Mouse (Mus musculus): ENCODE measurements around the gene Mylpf.
"Not testable (repeated sequence)": the region's sequence is repeated elsewhere in the genome, so short reads cannot be mapped to it uniquely, and the experiment has no call there.

Gene Mylpf

GRCm38 (mm10) chr7:127208553-127209438 is at the start of gene Mylpf:
Gene Mylpf, plus strand, starts transcription at chr7:127208890.
- peak; percentile 95 for ATAC-seq (ENCODE audit: insufficient number of reproducible peaks, low FRiP score, low TSS enrichment)

DNA sequence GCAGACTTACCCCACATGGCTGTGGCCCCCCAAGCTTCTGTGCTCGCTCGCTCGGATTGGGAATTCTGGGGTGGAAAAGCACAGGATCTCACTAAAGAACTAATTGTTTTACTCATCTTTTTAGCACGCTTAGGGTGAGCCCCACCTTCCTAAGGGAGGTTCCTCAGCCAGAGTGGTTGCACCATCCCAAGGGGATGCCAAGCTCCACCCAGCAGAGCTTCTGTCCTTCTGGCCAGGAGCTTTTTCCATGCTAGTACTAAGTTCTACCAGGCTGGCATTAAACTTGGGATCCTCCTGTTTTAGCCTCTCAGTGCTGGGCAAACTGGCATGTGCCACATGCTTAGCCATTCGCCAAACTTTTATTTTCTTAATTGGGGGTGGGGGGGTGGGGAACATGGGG is 46.1 kb upstream of the Mylpf start:
- no peak for ATAC-seq (ENCODE audit: insufficient number of reproducible peaks, low FRiP score, low TSS enrichment)

DNA sequence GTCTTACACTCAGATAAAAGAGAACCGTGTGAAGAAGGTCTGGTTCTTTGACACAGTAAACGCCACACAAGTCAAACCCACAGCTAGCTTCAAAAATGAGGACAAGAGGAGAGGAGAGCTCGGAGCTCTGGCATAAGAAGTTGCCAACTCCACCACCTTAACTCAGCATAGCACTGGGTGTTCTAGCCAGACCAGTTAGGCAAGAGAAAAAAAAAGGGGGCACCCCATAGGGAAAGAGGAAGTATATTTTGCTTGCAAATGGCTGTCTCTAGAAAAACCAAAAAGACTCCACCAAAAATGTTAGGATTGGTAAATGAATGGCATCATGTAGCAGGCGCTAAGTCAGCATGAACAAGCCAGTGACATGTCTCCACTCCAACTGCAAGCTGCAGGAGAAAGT is 44.7 kb upstream of the Mylpf start:
- ATAC-seq (ENCODE audit: insufficient number of reproducible peaks, low FRiP score, low TSS enrichment): no peak

DNA sequence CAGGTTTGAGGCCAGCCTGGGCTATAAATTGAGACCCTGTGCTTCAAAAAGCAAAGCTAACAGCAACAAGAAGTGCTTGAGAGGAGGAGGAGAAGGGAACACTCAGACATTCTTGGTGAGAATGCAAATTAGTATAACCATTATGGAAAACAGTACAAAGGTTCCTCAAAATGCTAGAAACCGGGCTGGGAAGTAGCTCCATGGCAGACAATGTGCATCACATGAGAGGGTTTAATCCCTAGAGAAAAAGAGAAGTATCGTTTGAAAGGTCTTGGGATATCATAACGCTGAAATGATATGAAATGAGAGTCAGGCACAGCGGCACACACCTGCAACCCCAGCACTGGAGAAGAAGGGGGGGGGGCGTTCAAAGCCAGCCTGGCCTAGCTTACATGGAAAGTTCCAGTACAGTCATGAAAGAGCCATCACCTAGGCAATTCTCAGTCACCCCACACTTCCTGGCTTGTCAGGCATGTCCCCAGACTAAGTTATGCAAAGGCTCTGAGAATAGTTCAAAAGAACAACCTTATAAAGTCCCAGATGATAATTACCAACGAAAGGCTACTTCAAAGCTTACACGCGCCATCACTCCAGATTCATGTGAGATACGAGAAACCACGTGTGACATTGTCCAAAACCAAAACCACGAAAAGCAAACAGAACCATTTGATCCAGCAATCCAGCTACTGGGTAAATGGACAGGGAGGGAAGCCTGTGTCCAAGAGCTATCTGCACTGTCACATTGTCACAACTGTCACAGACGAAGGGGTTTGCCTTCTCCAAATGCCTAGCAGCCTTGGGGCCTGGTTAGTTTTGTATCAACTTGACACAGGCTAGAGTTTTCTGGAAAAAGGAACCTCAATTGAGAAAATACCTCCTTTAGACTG is 42.8 kb upstream of the Mylpf start:
- ATAC-seq (ENCODE audit: insufficient number of reproducible peaks, low FRiP score, low TSS enrichment): no peak

DNA sequence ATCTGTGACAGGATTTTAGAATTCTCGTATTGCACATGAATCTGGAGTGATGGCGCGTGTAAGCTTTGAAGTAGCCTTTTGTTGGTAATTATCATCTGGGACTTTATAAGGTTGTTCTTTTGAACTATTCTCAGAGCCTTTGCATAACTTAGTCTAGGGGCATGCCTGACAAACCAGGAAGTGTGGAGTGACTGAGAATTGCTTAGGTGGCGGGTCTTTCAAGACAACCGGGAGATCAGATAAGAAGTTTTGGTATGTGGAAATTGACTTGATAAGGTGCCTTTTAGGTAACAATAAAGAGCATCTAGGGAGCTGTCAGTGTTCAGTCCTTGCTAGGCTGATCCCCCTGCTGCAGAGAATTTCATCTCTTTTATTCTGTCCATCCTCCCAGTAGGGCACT is 42.2 kb upstream of the Mylpf start:
- ATAC-seq (ENCODE audit: insufficient number of reproducible peaks, low FRiP score, low TSS enrichment): no peak

DNA sequence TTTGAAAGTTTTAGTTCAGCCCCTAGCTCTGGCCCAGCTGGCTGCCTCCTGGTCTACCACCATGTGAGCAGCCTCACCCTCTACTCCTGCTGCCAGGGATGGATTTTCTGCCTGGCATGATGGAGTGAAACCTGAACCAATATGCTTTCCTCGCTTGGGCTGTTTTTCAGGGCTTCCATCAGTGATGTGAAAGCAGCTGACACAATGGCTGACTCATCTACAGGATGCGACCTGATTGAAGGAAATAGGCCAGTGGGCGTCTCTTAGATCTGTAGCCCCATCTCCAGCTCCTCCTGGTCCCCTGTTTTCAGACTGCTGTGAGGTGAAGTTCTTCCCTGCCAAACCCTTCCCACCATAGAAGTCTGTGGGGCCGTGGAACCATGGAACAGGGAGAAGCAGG is 31.8 kb upstream of the Mylpf start:
- ATAC-seq (ENCODE audit: insufficient number of reproducible peaks, low FRiP score, low TSS enrichment): no peak

DNA sequence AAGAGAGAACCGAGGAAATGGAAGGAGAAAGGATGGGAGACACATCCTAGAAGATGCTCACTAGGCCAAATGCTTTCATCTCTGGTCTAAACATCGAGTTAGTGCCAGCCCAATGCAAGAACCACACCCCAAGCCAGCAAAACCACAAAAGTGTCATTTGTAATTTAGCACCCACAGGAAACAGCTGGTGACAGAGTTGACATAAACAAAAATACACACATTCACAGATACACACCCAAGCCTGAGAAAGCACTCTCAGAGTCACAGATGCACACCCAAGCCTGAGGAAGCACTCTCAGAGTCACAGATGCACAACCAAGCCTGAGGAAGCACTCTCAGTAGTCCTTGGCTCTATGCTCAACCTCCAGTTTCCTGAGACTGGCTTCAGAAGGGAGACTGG is 27.9 kb upstream of the Mylpf start:
- no peak for ATAC-seq (ENCODE audit: insufficient number of reproducible peaks, low FRiP score, low TSS enrichment)

DNA sequence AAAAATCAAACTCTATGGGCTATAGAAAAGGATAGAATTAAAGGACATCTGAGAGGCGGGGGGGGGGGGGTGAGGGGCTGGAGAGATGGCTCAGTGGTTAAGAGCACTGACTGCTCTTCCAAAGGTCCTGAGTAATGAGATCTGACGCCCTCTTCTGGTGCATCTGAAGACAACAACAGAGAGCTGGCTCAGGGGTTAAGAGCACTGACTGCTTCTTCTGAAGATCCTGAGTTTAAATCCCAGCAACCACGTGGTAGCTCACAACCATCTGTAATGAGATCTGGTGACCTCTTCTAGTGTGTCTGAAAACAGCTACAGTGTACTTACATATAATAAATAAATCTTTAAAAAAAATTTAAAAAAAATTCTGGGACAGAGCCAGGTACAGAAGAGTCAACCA is 27.0 kb upstream of the Mylpf start:
- ATAC-seq (ENCODE audit: insufficient number of reproducible peaks, low FRiP score, low TSS enrichment): not testable (repeated sequence)

GRCm38 (mm10) chr7:127183345-127183744 is 25.3 kb upstream of the Mylpf start:
- ATAC-seq (ENCODE audit: insufficient number of reproducible peaks, low FRiP score, low TSS enrichment): no peak

DNA sequence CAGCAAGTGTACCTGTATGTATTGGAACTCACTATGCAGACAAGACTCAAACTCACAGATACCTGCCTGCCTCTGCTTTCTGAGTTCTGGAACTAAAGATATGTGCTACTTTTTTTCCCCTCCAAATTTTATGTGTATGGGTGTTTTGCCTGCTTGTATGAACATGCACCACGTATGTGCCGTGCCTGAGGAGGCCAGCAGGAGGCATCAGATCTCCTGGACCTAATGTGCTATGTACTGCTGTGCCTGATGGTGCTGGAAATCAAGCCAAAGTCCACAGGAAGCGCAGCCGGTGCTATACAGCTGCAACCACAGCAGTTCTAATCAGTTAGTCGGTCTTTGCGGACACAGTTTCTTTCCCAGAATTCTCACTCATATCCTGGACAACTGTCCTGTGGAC is 24.9 kb upstream of the Mylpf start:
- no peak for ATAC-seq (ENCODE audit: insufficient number of reproducible peaks, low FRiP score, low TSS enrichment)

DNA sequence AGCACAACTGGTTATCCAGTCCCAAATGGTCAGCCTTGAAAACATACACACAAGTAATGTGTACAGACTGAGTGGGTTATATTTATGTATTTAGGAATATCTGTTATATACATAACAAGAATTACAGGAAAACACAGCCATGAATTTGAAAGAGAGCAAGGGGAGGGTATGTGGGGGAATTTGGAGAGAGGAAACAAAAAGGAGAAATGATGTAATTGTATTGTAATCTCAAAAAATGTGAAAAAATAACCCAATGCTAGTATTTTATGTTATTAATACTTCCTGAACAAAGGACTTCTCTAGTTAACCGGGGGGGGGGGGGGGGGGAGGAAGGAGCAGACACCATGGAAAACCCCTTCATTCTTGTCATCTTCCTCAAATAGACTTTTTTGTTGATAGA is 24.0 kb upstream of the Mylpf start:
- ATAC-seq (ENCODE audit: insufficient number of reproducible peaks, low FRiP score, low TSS enrichment): no peak

DNA sequence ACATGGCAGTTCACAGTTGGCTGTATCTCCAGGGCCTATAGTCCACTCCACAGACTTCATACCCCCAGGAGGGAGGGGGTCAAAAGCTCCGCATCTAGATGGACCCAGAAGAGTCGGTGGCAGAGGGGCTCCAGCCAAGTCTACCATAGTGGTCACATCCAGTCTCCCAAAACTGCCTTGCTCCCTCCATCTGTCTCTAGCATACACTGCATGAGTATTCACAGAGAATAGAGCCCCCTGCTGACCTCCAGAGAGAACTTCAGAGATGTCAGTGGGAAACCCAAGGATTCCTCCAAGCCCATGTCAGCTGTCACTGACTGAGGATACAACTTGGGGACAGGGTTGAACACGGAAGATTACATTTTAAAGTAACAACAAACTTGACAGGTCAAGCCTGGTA is 23.1 kb upstream of the Mylpf start:
- no peak for ATAC-seq (ENCODE audit: insufficient number of reproducible peaks, low FRiP score, low TSS enrichment)

GRCm38 (mm10) chr7:127187351-127187750 is 21.3 kb upstream of the Mylpf start:
- ATAC-seq (ENCODE audit: insufficient number of reproducible peaks, low FRiP score, low TSS enrichment): no peak

- no peak for ATAC-seq (ENCODE audit: insufficient number of reproducible peaks, low FRiP score, low TSS enrichment)
These were observed 20.1 kb upstream of the Mylpf start for GRCm38 (mm10) chr7:127188305-127189276.

DNA sequence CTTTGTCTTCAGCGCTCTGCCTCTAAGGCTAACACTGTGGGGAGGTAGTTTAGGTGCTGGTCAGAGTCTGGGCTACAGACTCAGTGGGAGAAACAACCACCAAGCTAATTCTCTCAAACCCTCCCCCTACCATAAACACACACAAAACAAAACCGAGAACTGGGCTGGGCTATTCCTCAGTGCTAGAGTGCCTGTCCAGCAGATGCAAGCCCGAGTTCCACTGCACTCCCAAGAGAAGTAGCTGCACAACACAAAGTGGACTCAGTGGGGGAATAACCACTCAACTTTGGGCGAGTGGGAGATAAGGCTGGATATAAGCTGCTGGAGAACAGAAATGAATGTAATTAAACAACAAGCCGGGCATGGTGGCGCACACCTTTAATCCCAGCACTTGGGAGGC is 18.0 kb upstream of the Mylpf start:
- no peak for ATAC-seq (ENCODE audit: insufficient number of reproducible peaks, low FRiP score, low TSS enrichment)

GRCm38 (mm10) chr7:127192989-127193388 is 15.7 kb upstream of the Mylpf start:
- no peak for ATAC-seq (ENCODE audit: insufficient number of reproducible peaks, low FRiP score, low TSS enrichment)

DNA sequence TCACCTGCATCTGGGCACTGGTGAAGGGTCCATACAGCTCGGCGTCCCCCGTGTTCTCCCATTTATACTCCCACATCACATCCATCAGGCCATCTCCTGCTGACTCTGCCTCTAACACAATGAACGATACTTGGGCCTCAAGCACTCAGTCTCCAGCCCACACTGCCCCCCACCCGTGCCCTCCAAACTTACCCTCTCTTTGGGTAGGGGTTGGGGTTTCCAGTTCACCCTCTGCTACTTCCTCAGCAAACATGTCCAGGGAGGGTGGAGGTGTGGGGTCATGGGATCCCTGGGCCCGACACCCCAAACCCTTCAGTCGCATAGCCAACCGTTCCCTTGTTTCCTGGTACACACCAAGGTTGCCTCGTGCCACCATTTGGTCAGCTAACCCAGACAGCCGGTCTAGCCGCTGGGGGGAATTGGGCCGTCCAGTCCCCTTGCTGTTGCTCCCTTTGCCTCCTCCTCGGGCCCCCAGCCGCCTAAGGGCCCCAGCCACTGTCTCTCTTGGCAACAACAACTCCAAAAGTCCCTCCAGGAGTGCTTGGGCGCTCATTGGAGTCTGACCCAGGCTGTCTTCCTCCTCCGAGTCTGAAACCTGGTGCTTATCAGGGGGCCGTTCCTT is 14.6 kb upstream of the Mylpf start:
- ATAC-seq (ENCODE audit: insufficient number of reproducible peaks, low FRiP score, low TSS enrichment): no peak

DNA sequence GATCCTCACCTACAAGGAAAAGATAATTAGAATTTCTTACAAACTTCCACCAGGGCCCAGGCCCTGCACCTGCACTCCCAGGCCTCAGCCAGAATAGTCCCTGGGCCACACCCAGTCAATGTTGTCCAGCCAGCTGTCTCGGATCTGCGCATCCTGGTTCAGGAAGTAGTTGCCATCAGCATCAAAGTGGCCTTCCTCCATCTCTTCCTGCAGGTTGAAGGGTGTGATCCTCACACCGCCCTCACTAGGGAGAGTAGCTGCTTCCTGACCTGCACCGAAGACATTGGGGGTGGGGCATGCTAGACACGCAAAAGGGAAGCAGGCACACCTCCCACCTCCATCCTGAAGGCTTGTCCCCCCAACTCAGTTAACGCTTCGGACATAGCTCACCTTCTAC is 14.1 kb upstream of the Mylpf start:
- ATAC-seq (ENCODE audit: insufficient number of reproducible peaks, low FRiP score, low TSS enrichment): no peak

GRCm38 (mm10) chr7:127195544-127196295 is 13.0 kb upstream of the Mylpf start, which contains the start of gene Cd2bp2:
Gene Cd2bp2, minus strand, starts transcription at chr7:127196050.
- peak; percentile 93 for ATAC-seq (ENCODE audit: insufficient number of reproducible peaks, low FRiP score, low TSS enrichment)
